Mouse (Mus musculus) midbrain, embryonic 15.5 days (tissue): ENCODE measurements around the gene Laptm5. TPM values are rescaled to one million over a fixed set of nuclear protein-coding genes. Genes with fewer than 3 reads are reported as not detected.

Experiments used
- ATAC-seq: fragments of 200-750 bp; cut with Nextera tagmentation; replicated peaks from 2 replicates; pipeline ENCODE4 v1.8.0; 2017; ENCODE audit warnings: moderate TSS enrichment
- H3K27ac ChIP-seq: fragments of 300-500 bp; sonication (generic); 2 replicates; pipeline ENCODE4 v1.5.1; 2015; ENCODE audit warnings: mild to moderate bottlenecking, inconsistent platforms
- H3K27me3 ChIP-seq: fragments of 300-500 bp; sonication (generic); replicated peaks from 2 replicates; pipeline ENCODE4 v1.6.1; 2015; ENCODE audit warnings: inconsistent platforms
- H3K36me3 ChIP-seq: fragments of 300-500 bp; sonication (generic); replicated peaks from 2 replicates; pipeline ENCODE4 v1.6.1; 2015; ENCODE audit warnings: inconsistent platforms
- H3K4me1 ChIP-seq: fragments of 300-500 bp; sonication (generic); 2 replicates; pipeline ENCODE4 v1.6.1; 2015; ENCODE audit warnings: inconsistent platforms
- H3K4me2 ChIP-seq: fragments of 300-500 bp; sonication (generic); 2 replicates; pipeline ENCODE4 v1.6.1; 2015; ENCODE audit warnings: inconsistent platforms, mild to moderate bottlenecking, moderate library complexity
- H3K4me3 ChIP-seq: fragments of 300-500 bp; sonication (generic); 2 replicates; pipeline ENCODE4 v1.5.1; 2015; ENCODE audit warnings: mild to moderate bottlenecking, inconsistent platforms
- H3K9ac ChIP-seq: fragments of 300-500 bp; sonication (generic); 2 replicates; pipeline ENCODE4 v1.6.1; 2015; ENCODE audit warnings: mild to moderate bottlenecking, inconsistent platforms
- H3K9me3 ChIP-seq: fragments of 300-500 bp; sonication (generic); 2 replicates; pipeline ENCODE4 v1.6.1; 2016; ENCODE audit warnings: inconsistent platforms
- WGBS: fragments of 180-500 bp; shearing (Covaris S2); methylation state at CpG from one replicate; pipeline ENCODE4 v1.1.7; 2015; ENCODE audit warnings: mixed read lengths; 5-methylcytosine and 5-hydroxymethylcytosine counted together
- polyA plus RNA-seq: library from polyadenylated mRNA; unstranded; fragments of >200 nt; fragmentation: Nextera tagmentation; extraction: Ambion mirVana; gene quantifications from 2 replicates; pipeline ENCODE4 v1.2.1, GENCODE M21; 2015

Gene Laptm5
- 28.4 and 32.8 TPM in 2 replicates for polyA plus RNA-seq

GRCm38 (mm10) chr4:130913077-130913476 is at the start of gene Laptm5:
Gene Laptm5, plus strand, starts transcription at chr4:130913125.
- ATAC-seq = no peak
- Histone ChIP-seq H3K4me2 (no peak within 1 kb of the TSS), H3K9me3 (no peaks in the 10 kb centered on the region), H3K4me3 (no peak within 1 kb of the TSS), H3K4me1 (0 out of 2 replicates have a peak, but pooled peaks cover 3% of the 10 kb centered on the region), H3K27ac (no peak within 1 kb of the TSS), H3K36me3 (no peaks in the 10 kb centered on the region), H3K27me3 (no peaks in the 10 kb centered on the region), H3K9ac (no peak within 1 kb of the TSS)
- 60% methylated on average over 11 of the region's 11 CpGs for WGBS

DNA sequence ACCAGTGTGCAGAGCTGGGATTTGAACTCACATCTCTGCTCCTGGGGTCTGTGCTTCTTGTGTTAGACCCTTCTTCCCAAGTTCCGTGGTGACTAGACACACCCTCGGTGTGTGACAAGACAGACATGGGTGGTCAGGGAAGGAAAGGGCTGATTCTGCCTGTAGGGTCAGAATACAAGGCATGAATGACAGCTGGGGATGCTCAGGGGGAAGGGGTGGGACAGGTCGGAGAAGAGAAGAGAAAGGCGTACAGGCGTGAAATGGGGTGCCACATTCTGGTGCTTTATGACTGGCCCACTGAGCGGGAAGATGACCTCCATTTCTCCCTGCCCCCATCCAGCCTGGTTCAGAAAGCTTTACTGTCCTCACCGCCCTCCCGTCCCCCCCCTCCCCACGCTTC is 47.5 kb upstream of the Laptm5 start:
- H3K4me3 ChIP-seq = no peak overlapping the region
- ATAC-seq = peak; percentile 7
- no peaks in the 10 kb centered on the region for H3K36me3 ChIP-seq
- H3K9ac ChIP-seq = no peak overlapping the region
- H3K27ac ChIP-seq = peak overlapping the region; percentile 91
- peak overlapping the region; percentile 25; the same call in 1 of the 2 replicates for H3K4me2 ChIP-seq
- 6% methylated on average over 8 of the region's 9 CpGs for WGBS
- peaks cover 67% of the 10 kb centered on the region for H3K4me1 ChIP-seq
- no peaks in the 10 kb centered on the region for H3K9me3 ChIP-seq
- peaks cover 8% of the 10 kb centered on the region; the same call in 1 of the 2 replicates for H3K27me3 ChIP-seq

- no peaks in the 10 kb centered on the region for H3K9me3 ChIP-seq
- H3K27ac ChIP-seq = peak overlapping the region; percentile 91
- H3K4me2 ChIP-seq = peak overlapping the region; percentile 25
- H3K36me3 ChIP-seq = no peaks in the 10 kb centered on the region
- H3K27me3 ChIP-seq = peaks cover 8% of the 10 kb centered on the region; the same call in 1 of the 2 replicates
- H3K9ac ChIP-seq = peak overlapping the region; percentile 28; the same call in 1 of the 2 replicates
- WGBS = 5% methylated on average over 8 of the region's 8 CpGs
- H3K4me3 ChIP-seq = no peak overlapping the region
- ATAC-seq = peak; percentile 53
- H3K4me1 ChIP-seq = peaks cover 64% of the 10 kb centered on the region
Measured at GRCm38 (mm10) chr4:130865901-130866371, 47.0 kb upstream of the Laptm5 start.

GRCm38 (mm10) chr4:130867940-130868339 is 45.0 kb upstream of the Laptm5 start:
- Histone ChIP-seq H3K9ac (no peak overlapping the region), H3K27me3 (peaks cover 8% of the 10 kb centered on the region; the same call in 1 of the 2 replicates), H3K27ac (no peak overlapping the region), H3K4me2 (no peak overlapping the region), H3K4me1 (peaks cover 52% of the 10 kb centered on the region), H3K36me3 (no peaks in the 10 kb centered on the region), H3K4me3 (no peak overlapping the region), H3K9me3 (no peaks in the 10 kb centered on the region)
- ATAC-seq = no peak
- WGBS = 76% methylated on average over 6 of the region's 6 CpGs

DNA sequence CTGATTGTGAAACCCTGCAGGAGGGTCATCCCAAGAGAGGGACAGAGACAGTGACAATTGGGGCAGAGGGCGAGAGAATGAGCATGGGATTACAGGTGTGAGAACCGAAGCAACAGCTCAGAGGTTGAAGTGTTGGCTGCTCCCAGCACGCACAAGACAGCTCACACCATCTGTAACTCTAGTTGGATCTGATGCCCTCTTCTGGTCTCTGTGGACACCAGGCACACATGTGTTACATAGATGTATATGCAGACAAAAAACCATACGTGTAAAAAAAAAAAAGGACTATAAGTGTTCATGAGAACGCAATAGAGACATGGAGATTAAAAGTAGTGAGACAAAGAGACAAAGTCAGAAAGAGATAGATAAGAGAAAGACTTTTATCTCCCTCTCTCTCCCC is 44.1 kb upstream of the Laptm5 start:
- Histone ChIP-seq H3K9ac (no peak overlapping the region), H3K4me1 (peaks cover 51% of the 10 kb centered on the region), H3K27ac (0 out of 2 replicates have a peak overlapping the region, but pooled peaks have one; percentile 5), H3K4me3 (no peak overlapping the region), H3K27me3 (peaks cover 8% of the 10 kb centered on the region; the same call in 1 of the 2 replicates), H3K9me3 (no peaks in the 10 kb centered on the region), H3K36me3 (no peaks in the 10 kb centered on the region), H3K4me2 (no peak overlapping the region)
- WGBS = 48% methylated on average over 5 of the region's 5 CpGs
- no peak for ATAC-seq

- peaks cover 16% of the 10 kb centered on the region; the same call in 1 of the 2 replicates for H3K27me3 ChIP-seq
- 22% methylated on average over 11 of the region's 11 CpGs for WGBS
- H3K4me3 ChIP-seq = no peak overlapping the region
- peak overlapping the region; percentile 46; the same call in 1 of the 2 replicates for H3K27ac ChIP-seq
- peaks cover 41% of the 10 kb centered on the region for H3K4me1 ChIP-seq
- H3K4me2 ChIP-seq = no peak overlapping the region
- no peak overlapping the region for H3K9ac ChIP-seq
- no peak for ATAC-seq
- no peaks in the 10 kb centered on the region for H3K9me3 ChIP-seq
- H3K36me3 ChIP-seq = no peaks in the 10 kb centered on the region
Measured at GRCm38 (mm10) chr4:130872414-130872813, 40.5 kb upstream of the Laptm5 start.

- Histone ChIP-seq H3K27ac (no peak overlapping the region), H3K4me3 (no peak overlapping the region), H3K9ac (no peak overlapping the region), H3K9me3 (no peaks in the 10 kb centered on the region), H3K4me2 (no peak overlapping the region), H3K27me3 (peaks cover 11% of the 10 kb centered on the region; the same call in 1 of the 2 replicates), H3K4me1 (peaks cover 38% of the 10 kb centered on the region), H3K36me3 (no peaks in the 10 kb centered on the region)
- WGBS = 88% methylated on average over 5 of the region's 5 CpGs
- ATAC-seq = no peak
Measured at GRCm38 (mm10) chr4:130873440-130873839, 39.5 kb upstream of the Laptm5 start.

DNA sequence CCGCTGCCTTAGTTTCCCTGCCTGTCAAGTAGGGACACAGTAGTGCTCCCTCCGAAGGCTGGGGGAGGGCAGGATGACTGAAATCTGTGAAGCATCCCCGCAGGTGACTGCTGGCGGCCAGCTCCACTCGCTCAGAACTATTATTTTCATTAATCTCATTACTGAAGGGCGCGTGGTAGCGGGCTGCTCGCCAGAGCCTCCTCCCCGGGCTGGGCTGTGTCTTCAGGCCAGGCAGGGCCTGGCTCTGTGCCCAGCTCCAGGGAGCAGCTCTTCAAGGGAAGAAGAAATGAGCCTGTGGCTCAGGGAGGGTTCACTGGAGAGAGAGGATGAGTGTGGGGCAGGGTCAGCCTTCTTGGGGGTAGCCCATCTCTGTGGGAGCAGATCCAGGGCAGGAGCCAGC is 38.3 kb upstream of the Laptm5 start:
- Histone ChIP-seq H3K4me3 (no peak overlapping the region), H3K4me1 (peaks cover 39% of the 10 kb centered on the region), H3K9me3 (no peaks in the 10 kb centered on the region), H3K36me3 (no peaks in the 10 kb centered on the region), H3K9ac (no peak overlapping the region), H3K27me3 (peaks cover 10% of the 10 kb centered on the region; the same call in 1 of the 2 replicates), H3K27ac (no peak overlapping the region; the same call in 1 of the 2 replicates), H3K4me2 (no peak overlapping the region)
- 0 out of 2 replicates have a peak, but pooled peaks have one; percentile 13 for ATAC-seq
- 10% methylated on average over 10 of the region's 10 CpGs for WGBS

- peaks cover 39% of the 10 kb centered on the region for H3K4me1 ChIP-seq
- H3K9ac ChIP-seq = no peak overlapping the region
- H3K9me3 ChIP-seq = no peaks in the 10 kb centered on the region
- H3K36me3 ChIP-seq = no peaks in the 10 kb centered on the region
- 55% methylated on average over 14 of the region's 14 CpGs for WGBS
- no peak overlapping the region for H3K4me2 ChIP-seq
- 0 out of 2 replicates have a peak, but pooled peaks cover 7% of the 10 kb centered on the region for H3K27me3 ChIP-seq
- no peak for ATAC-seq
- H3K27ac ChIP-seq = no peak overlapping the region
- no peak overlapping the region for H3K4me3 ChIP-seq
Measured at GRCm38 (mm10) chr4:130876016-130876726, 36.8 kb upstream of the Laptm5 start.

- no peaks in the 10 kb centered on the region for H3K9me3 ChIP-seq
- H3K4me1 ChIP-seq = peaks cover 31% of the 10 kb centered on the region
- ATAC-seq = peak; percentile 84
- H3K4me2 ChIP-seq = peak overlapping the region; percentile 45
- peak overlapping the region; percentile 36; the same call in 1 of the 2 replicates for H3K9ac ChIP-seq
- 5% methylated on average over 21 of the region's 21 CpGs for WGBS
- H3K4me3 ChIP-seq = no peak overlapping the region
- no peaks in the 10 kb centered on the region for H3K36me3 ChIP-seq
- H3K27me3 ChIP-seq = 0 out of 2 replicates have a peak, but pooled peaks cover 7% of the 10 kb centered on the region
- H3K27ac ChIP-seq = peak overlapping the region; percentile 72
Measured at GRCm38 (mm10) chr4:130878273-130879047, 34.5 kb upstream of the Laptm5 start.

DNA sequence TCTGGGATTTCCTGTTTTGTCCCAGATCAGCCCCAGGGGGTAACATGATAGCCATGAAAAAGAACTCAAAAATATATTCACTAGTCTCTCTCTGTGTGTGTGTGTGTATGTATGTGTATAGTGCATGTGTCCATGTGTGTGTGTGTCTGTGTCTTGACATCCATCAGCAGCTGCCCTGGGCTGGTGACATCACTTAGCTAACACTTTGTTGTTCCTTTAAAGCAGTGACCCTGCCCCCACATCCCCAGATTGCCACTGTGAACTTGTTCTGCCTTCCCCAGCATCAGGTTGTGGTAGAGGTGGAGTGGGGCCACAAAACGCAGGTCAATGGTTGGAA is 33.9 kb upstream of the Laptm5 start:
- Histone ChIP-seq H3K27ac (peak overlapping the region; percentile 72), H3K9ac (no peak overlapping the region), H3K36me3 (no peaks in the 10 kb centered on the region), H3K4me2 (no peak overlapping the region; the same call in 1 of the 2 replicates), H3K9me3 (no peaks in the 10 kb centered on the region), H3K27me3 (0 out of 2 replicates have a peak, but pooled peaks cover 7% of the 10 kb centered on the region), H3K4me3 (no peak overlapping the region), H3K4me1 (peaks cover 31% of the 10 kb centered on the region)
- 94% methylated on average over 1 of the region's 1 CpGs for WGBS
- 0 out of 2 replicates have a peak, but pooled peaks have one; percentile 16 for ATAC-seq

GRCm38 (mm10) chr4:130881336-130881735 is 31.6 kb upstream of the Laptm5 start:
- no peak overlapping the region for H3K4me2 ChIP-seq
- H3K9ac ChIP-seq = no peak overlapping the region
- H3K4me1 ChIP-seq = peaks cover 21% of the 10 kb centered on the region
- WGBS = 75% methylated on average over 5 of the region's 5 CpGs
- no peak overlapping the region for H3K27ac ChIP-seq
- H3K9me3 ChIP-seq = no peaks in the 10 kb centered on the region
- H3K36me3 ChIP-seq = no peaks in the 10 kb centered on the region
- no peak for ATAC-seq
- H3K27me3 ChIP-seq = 0 out of 2 replicates have a peak, but pooled peaks cover 7% of the 10 kb centered on the region
- H3K4me3 ChIP-seq = no peak overlapping the region
